Mouse (Mus musculus): Measurements from ENCODE around the gene Ikbkg. TPM values are rescaled to one million over a fixed set of nuclear protein-coding genes. Genes with fewer than 3 reads are reported as not detected.
"Not testable (repeated sequence)": the region's sequence is repeated elsewhere in the genome, so short reads cannot be mapped to it uniquely, and the experiment has no call there.

Ikbkg gene
- polyA plus RNA-seq (2014; fragmentation: Nextera tagmentation; extraction: Ambion mirVana) = 24.4 and 27.7 TPM in 2 replicates

- WGBS = 21% methylated on average over 30 of the region's 30 CpGs
- peak within 1 kb of the TSS; percentile 79 for H3K9ac ChIP-seq (ENCODE audit: low read length)
- ATAC-seq (ENCODE audit: insufficient read depth, low FRiP score, low TSS enrichment) = peak; percentile 100
Observed at GRCm38 (mm10) chrX:74392535-74393443, at the start of gene Ikbkg, which contains the start of gene Fam3a. Ikbkg (plus strand) TSS chrX:74393290. Fam3a (minus strand) TSS chrX:74393272.

DNA sequence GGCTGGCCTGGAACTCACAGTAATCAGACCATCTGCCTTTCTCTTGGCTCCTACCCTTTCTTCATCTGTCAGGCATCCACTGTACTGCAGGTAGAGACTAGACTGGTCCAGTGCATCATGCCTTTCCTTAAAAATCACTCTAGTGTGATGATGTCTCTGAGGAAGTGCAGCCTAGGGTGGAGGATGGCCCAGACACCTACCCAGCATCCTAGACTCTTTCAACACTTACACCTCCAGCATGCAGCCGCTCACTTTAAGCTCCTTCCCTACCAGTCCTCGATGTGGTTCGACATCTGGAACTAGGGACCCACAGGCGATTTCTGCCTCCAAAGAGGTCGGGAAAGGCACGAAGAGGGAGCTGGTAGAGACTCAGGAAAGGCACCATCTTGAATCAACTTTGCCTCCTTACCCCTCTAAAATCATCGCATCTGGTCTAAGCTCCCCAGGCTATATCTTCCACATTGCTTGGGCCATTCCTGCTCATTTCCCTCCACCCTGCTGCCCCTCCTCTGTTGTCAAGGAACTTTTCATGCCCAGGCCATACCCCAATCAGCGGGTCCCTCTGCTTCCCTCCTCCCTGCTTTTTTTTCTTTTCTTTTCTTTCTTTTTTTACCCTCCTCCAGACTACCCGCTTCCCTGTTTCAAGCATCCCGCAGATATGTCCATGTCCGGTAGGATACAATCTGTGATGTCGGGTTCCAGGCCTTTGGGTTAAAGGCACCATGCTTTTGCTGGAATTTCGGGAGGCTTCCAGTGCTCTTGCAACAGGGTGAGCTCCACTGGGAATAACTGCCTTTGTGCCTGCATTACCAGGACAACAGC lies 40.2 kb upstream of the Ikbkg start:
- no peak for DNase-seq (ENCODE audit: low spot score)
- no peaks in the 10 kb centered on the region for H3K4me1 ChIP-seq (ENCODE audit: control insufficient read depth, insufficient read depth, low read length)
- H3K9ac ChIP-seq (ENCODE audit: low read length) = peak overlapping the region; percentile 45
- H3K4me3 ChIP-seq (ENCODE audit: low read depth, low read length) = peak overlapping the region; percentile 38
- no peaks in the 10 kb centered on the region for H3K27me3 ChIP-seq (ENCODE audit: control insufficient read depth, insufficient read depth, low read length)
- H3K36me3 ChIP-seq (ENCODE audit: control insufficient read depth, insufficient read depth, low read length) = no peaks in the 10 kb centered on the region
- H3K4me2 ChIP-seq (ENCODE audit: low read depth) = peak overlapping the region; percentile 50
- WGBS = 29% methylated on average over 13 of the region's 13 CpGs
- no peak overlapping the region for H3K27ac ChIP-seq (ENCODE audit: low read depth, low read length)
- peak; percentile 48; the same call in 1 of the 2 replicates for ATAC-seq (ENCODE audit: insufficient read depth, low FRiP score, low TSS enrichment)
- no peaks in the 10 kb centered on the region for H3K9me3 ChIP-seq (ENCODE audit: control insufficient read depth, low read length)

More at GRCm38 (mm10) chrX:74392535-74393443, at the start of gene Ikbkg, which contains the start of gene Fam3a:
- Histone ChIP-seq H3K9me3 (ENCODE audit: control insufficient read depth, low read length) (no peaks in the 10 kb centered on the region), H3K4me2 (ENCODE audit: low read depth) (peak within 1 kb of the TSS; percentile 51), H3K36me3 (ENCODE audit: control insufficient read depth, insufficient read depth, low read length) (no peaks in the 10 kb centered on the region), H3K4me3 (ENCODE audit: low read depth, low read length) (peak within 1 kb of the TSS; percentile 51), H3K27ac (ENCODE audit: low read depth, low read length) (0 out of 2 replicates have a peak within 1 kb of the TSS, but pooled peaks have one; percentile 62), H3K27me3 (ENCODE audit: control insufficient read depth, insufficient read depth, low read length) (no peaks in the 10 kb centered on the region), H3K4me1 (ENCODE audit: control insufficient read depth, insufficient read depth, low read length) (no peaks in the 10 kb centered on the region)
- DNase-seq (ENCODE audit: low spot score) = peak; percentile 84

DNA sequence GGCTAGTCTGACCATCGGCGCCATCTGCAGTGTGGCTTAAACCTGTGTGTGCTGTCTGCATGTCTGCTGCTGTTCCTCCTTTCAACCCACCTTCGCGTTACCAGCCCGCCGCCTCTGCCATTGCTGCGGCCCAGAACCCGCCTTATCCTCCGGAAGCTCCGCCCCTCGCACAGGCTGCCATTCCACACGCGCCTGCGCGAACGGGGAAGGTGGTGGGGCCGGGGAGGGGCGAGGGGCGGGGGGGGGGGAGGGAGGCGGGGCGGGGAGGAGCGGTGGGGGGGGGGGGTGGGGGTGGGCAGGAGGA lies 39.7 kb upstream of the Ikbkg start, which contains the start of gene Lage3:
Lage3 (minus strand) TSS at position 152 of the 304 bp plus-strand sequence.
- ATAC-seq (ENCODE audit: insufficient read depth, low FRiP score, low TSS enrichment) (peak; percentile 55; the same call in 1 of the 2 replicates), DNase-seq (ENCODE audit: low spot score) (peak; percentile 74)
- peak within 1 kb of the TSS; percentile 38 for H3K4me3 ChIP-seq (ENCODE audit: low read depth, low read length)
- H3K4me1 ChIP-seq (ENCODE audit: control insufficient read depth, insufficient read depth, low read length) = no peaks in the 10 kb centered on the region
- H3K36me3 ChIP-seq (ENCODE audit: control insufficient read depth, insufficient read depth, low read length) = no peaks in the 10 kb centered on the region
- 19% methylated on average over 11 of the region's 22 CpGs for WGBS
- H3K27me3 ChIP-seq (ENCODE audit: control insufficient read depth, insufficient read depth, low read length) = no peaks in the 10 kb centered on the region
- H3K9ac ChIP-seq (ENCODE audit: low read length) = peak within 1 kb of the TSS; percentile 45
- H3K9me3 ChIP-seq (ENCODE audit: control insufficient read depth, low read length) = no peaks in the 10 kb centered on the region
- no peak within 1 kb of the TSS for H3K27ac ChIP-seq (ENCODE audit: low read depth, low read length)
- peak within 1 kb of the TSS; percentile 50 for H3K4me2 ChIP-seq (ENCODE audit: low read depth)

DNA sequence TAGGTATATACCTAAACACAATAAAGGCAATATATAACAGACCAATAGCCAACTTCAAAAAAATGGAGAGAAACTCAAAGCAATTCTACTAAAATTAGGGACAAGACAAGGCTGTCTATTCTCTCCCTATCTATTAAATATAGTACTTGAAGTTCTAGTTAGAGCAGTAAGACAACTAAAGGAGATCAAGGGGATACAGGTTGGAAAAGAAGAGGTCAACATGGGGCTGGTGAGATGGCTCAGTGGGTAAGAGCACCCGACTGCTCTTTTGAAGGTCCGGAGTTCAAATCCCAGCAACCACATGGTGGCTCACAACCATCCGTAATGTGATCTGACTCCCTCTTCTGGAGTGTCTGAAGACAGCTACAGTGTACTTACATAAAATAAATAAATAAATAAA lies 36.0 kb upstream of the Ikbkg start:
- H3K4me2 ChIP-seq (ENCODE audit: low read depth); H3K4me1 ChIP-seq (ENCODE audit: control insufficient read depth, insufficient read depth, low read length); H3K27ac ChIP-seq (ENCODE audit: low read depth, low read length); H3K36me3 ChIP-seq (ENCODE audit: control insufficient read depth, insufficient read depth, low read length); H3K4me3 ChIP-seq (ENCODE audit: low read depth, low read length); H3K27me3 ChIP-seq (ENCODE audit: control insufficient read depth, insufficient read depth, low read length); H3K9me3 ChIP-seq (ENCODE audit: control insufficient read depth, low read length); H3K9ac ChIP-seq (ENCODE audit: low read length); DNase-seq (ENCODE audit: low spot score); ATAC-seq (ENCODE audit: insufficient read depth, low FRiP score, low TSS enrichment): not testable (repeated sequence)
- 93% methylated on average over 2 of the region's 3 CpGs for WGBS

- H3K27me3 ChIP-seq (ENCODE audit: control insufficient read depth, insufficient read depth, low read length) = no peaks in the 10 kb centered on the region
- H3K9me3 ChIP-seq (ENCODE audit: control insufficient read depth, low read length) = no peaks in the 10 kb centered on the region
- H3K4me1 ChIP-seq (ENCODE audit: control insufficient read depth, insufficient read depth, low read length) = no peaks in the 10 kb centered on the region
- ATAC-seq (ENCODE audit: insufficient read depth, low FRiP score, low TSS enrichment) = no peak
- no peak overlapping the region for H3K4me3 ChIP-seq (ENCODE audit: low read depth, low read length)
- H3K9ac ChIP-seq (ENCODE audit: low read length) = no peak overlapping the region
- 52% methylated on average over 11 of the region's 11 CpGs for whole genome bisulfite sequencing
- no peak overlapping the region for H3K27ac ChIP-seq (ENCODE audit: low read depth, low read length)
- no peak for DNase-seq (ENCODE audit: low spot score)
- no peak overlapping the region for H3K4me2 ChIP-seq (ENCODE audit: low read depth)
- no peaks in the 10 kb centered on the region for H3K36me3 ChIP-seq (ENCODE audit: control insufficient read depth, insufficient read depth, low read length)
Observed at GRCm38 (mm10) chrX:74359171-74359570, 33.9 kb upstream of the Ikbkg start.

DNA sequence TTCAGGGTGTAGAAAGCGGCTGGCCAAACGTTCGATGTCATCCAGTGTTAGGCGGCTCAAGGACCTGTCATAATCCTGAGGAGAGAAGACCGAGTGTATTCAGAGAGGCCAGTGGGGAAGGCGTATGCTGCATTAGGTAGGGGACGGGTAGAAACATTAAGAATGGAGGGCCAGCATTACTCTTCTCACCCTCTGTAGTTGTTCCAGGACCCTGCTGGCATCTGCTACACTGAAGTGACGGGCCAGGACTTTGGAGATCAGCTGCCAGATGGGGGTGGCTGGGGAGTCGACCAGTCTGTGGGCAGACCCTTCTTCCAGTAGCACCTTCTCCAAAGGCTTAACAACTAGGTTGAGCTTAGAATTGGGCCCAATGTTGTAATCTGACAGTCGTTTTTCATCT lies 25.6 kb upstream of the Ikbkg start:
- H3K4me2 ChIP-seq (ENCODE audit: low read depth) = peak overlapping the region; percentile 59
- H3K4me3 ChIP-seq (ENCODE audit: low read depth, low read length) = peak overlapping the region; percentile 51
- no peaks in the 10 kb centered on the region for H3K36me3 ChIP-seq (ENCODE audit: control insufficient read depth, insufficient read depth, low read length)
- WGBS = 72% methylated on average over 10 of the region's 10 CpGs
- H3K9me3 ChIP-seq (ENCODE audit: control insufficient read depth, low read length) = no peaks in the 10 kb centered on the region
- H3K27ac ChIP-seq (ENCODE audit: low read depth, low read length) = no peak overlapping the region
- DNase-seq (ENCODE audit: low spot score) (no peak), ATAC-seq (ENCODE audit: insufficient read depth, low FRiP score, low TSS enrichment) (no peak)
- peak overlapping the region; percentile 73 for H3K9ac ChIP-seq (ENCODE audit: low read length)
- H3K4me1 ChIP-seq (ENCODE audit: control insufficient read depth, insufficient read depth, low read length) = no peaks in the 10 kb centered on the region
- H3K27me3 ChIP-seq (ENCODE audit: control insufficient read depth, insufficient read depth, low read length) = no peaks in the 10 kb centered on the region

DNA sequence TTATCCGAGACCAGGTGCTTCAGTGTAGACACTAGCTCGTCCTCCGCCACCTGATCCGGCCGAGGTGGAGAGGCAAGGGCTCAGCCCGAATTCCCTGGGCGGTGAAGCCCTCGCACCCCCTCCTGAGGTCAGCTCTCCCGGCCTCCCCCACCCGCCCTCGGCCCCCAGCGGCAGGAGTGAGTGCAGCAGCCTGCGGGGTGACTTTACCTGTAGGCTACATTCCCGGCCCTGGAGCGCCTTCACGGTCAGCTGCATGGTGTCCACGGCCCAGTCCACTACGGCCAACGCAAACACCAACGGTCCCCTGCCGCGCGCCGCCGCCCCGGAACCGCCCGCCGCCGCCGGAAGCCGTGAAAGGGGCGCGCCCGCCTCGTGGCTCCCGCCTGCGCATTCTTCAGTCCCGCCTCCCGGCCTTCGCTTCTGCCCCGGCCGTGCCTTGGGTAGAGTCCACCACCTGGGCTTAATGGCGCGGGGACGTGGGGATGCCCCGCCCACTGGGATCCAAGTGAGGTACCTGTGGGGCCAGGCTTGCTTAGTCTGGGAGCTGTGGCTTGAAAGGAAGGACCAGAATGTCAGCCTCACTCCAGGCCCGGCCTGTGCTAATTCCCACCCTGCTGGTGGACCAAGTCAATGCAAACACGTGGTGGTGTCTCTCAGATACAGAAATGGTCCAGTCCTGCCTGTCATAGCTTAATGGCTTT lies 24.7 kb upstream of the Ikbkg start:
- no peaks in the 10 kb centered on the region for H3K36me3 ChIP-seq (ENCODE audit: control insufficient read depth, insufficient read depth, low read length)
- H3K27me3 ChIP-seq (ENCODE audit: control insufficient read depth, insufficient read depth, low read length) = no peaks in the 10 kb centered on the region
- peak overlapping the region; percentile 51 for H3K4me3 ChIP-seq (ENCODE audit: low read depth, low read length)
- H3K27ac ChIP-seq (ENCODE audit: low read depth, low read length) = no peak overlapping the region
- ATAC-seq (ENCODE audit: insufficient read depth, low FRiP score, low TSS enrichment) (peak; percentile 75), DNase-seq (ENCODE audit: low spot score) (peak; percentile 76)
- peak overlapping the region; percentile 59 for H3K4me2 ChIP-seq (ENCODE audit: low read depth)
- peak overlapping the region; percentile 73 for H3K9ac ChIP-seq (ENCODE audit: low read length)
- WGBS = 25% methylated on average over 35 of the region's 49 CpGs
- no peaks in the 10 kb centered on the region for H3K9me3 ChIP-seq (ENCODE audit: control insufficient read depth, low read length)
- no peaks in the 10 kb centered on the region for H3K4me1 ChIP-seq (ENCODE audit: control insufficient read depth, insufficient read depth, low read length)

DNA sequence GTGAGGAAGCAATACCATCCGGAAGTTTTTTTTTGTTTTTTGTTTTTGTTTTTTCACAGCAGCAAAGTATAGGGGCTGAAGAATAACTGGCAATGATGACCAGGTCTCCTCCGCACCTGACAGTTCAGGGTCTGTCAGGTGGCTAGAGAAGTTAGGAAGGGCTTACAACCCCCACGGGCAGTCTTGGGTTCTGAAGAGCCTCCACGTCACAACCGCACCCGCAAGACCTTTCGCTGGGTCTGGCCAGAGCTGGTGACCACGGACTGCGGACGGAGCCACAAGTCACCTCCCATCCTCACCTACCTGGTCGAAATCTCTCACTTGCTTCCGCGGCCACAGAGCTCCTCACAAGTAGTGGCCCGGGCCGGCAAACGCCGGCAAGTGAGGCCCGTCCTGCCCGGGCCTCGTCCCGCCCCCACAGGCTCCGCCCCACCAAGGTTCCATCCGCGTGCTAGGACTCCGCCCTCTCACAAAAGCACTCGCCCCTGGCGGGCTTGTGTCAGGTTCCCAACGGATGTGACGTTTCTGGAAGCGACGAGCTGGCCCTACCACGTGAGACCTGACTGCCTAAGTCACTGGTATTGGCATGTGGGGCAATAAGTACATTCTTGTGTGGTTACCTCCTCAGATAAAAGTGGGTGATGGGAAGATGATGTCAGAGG lies 20.1 kb upstream of the Ikbkg start, which contains the start of the genes Ubl4a and Slc10a3:
Ubl4a (minus strand) TSS at position 331 of the 662 bp plus-strand sequence.
Slc10a3 (minus strand) TSS at position 462 of the 662 bp plus-strand sequence.
- ATAC-seq (ENCODE audit: insufficient read depth, low FRiP score, low TSS enrichment) = peak; percentile 91
- Histone ChIP-seq H3K36me3 (ENCODE audit: control insufficient read depth, insufficient read depth, low read length) (no peaks in the 10 kb centered on the region), H3K27me3 (ENCODE audit: control insufficient read depth, insufficient read depth, low read length) (no peaks in the 10 kb centered on the region), H3K9me3 (ENCODE audit: control insufficient read depth, low read length) (no peaks in the 10 kb centered on the region), H3K4me3 (ENCODE audit: low read depth, low read length) (peak within 1 kb of the TSS; percentile 37), H3K9ac (ENCODE audit: low read length) (peak within 1 kb of the TSS; percentile 50), H3K4me2 (ENCODE audit: low read depth) (peak within 1 kb of the TSS; percentile 48), H3K27ac (ENCODE audit: low read depth, low read length) (no peak within 1 kb of the TSS), H3K4me1 (ENCODE audit: control insufficient read depth, insufficient read depth, low read length) (no peaks in the 10 kb centered on the region)
- 18% methylated on average over 31 of the region's 32 CpGs for WGBS
- DNase-seq (ENCODE audit: low spot score) = peak; percentile 86
